Mouse (Mus musculus) left cerebral cortex, postnatal 10 days (tissue): ENCODE data around the gene Ralgps1. TPM values are rescaled to one million over a fixed set of nuclear protein-coding genes. Genes with fewer than 3 reads are reported as not detected.

Experiments used
- DNase-seq, 2 experiments: peaks; one replicate each; pipeline ENCODE4 v3.0.0; 2021 to 2022; ENCODE audit warnings: low spot score in 2 of 2, mixed read lengths in 1 of 2; ENCODE audit errors: extremely low spot score in 1 of 2
- intact Hi-C: fragments of 180-260 bp; cut with DNase I; formaldehyde crosslinking; loops from one replicate; pipeline ENCODE4 v1.15.1; 2025
- total RNA-seq, 2 experiments: library from RNA; stranded (reverse); gene quantifications; 2 replicates each; pipeline ENCODE4 v1.2.3; 2021

Ralgps1 gene
- total RNA-seq, 2 experiments from 2014 or later = 71.1 to 72.5 TPM

GRCm38 (mm10) chr2:33302828-33303227, 68.5 kb downstream of the Ralgps1 start:
- no peak for DNase-seq
- intact Hi-C loops = no loop called here

GRCm38 (mm10) chr2:33302405-33302804, 68.9 kb downstream of the Ralgps1 start:
- intact Hi-C loops = no loop called here
- no peak for DNase-seq

DNA sequence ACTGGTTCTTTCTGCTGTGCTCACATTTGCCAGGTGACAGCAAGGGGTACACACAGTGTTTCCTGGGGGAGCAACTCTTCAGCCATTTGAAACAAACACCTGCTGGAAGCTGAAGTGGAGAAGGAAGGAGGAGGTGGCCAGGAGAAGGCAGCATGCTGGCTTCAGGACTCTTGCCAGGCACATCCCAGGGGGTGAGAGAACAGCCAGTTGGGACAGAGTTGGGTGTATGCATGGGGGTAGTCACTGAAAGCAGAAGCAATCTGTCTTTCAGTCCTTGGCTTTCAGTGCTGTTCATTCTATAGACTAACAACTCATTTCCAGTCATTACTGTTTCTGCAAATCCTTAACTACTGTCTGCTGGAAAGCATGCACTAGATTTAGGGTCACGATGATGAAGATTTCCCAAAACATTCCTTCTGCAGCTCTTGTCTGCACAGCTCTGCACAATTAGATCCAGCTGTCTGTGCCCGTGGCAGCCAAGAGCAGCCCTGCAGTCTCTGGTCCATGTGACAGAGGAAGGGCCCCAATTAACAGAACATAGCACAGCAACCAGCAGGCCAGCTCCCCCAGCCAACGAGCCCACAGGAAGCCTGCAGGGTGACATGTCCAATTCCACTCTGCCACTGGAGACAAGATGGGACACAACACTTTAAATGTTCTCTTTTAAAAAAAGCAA, 70.8 kb downstream of the Ralgps1 start:
- DNase-seq = peak in 1 of 2 experiments; percentile 56
- intact Hi-C loops = no loop called here

DNA sequence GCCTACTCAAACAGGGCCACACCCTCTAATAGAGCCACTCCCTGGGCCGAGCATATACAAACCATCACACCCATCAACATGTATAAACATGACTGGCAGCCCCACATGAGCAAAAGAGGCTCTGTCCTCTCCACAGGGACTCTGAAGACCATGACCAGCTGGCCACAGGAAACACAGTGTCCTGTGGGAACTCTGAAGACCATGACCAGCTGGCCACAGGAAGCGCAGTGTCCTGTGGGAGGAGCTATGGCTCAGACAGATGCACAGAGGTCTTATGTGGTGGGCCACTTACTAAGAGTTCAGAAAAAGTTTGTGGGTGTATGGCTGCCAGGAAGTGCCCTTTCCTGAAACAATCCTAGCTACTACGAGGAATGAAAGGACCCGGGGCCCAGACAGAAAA, 72.4 kb downstream of the Ralgps1 start:
- DNase-seq = no peak
- intact Hi-C loops = no loop called here

- no peak for DNase-seq
- intact Hi-C loops = no loop called here
Observed at GRCm38 (mm10) chr2:33295115-33295514, 76.2 kb downstream of the Ralgps1 start.

GRCm38 (mm10) chr2:33292057-33292456, 79.2 kb downstream of the Ralgps1 start:
- intact Hi-C loops = no loop called here
- DNase-seq = no peak

GRCm38 (mm10) chr2:33290491-33290890, 80.8 kb downstream of the Ralgps1 start:
- DNase-seq = no peak
- intact Hi-C loops = no loop called here

GRCm38 (mm10) chr2:33288837-33289236, 82.4 kb downstream of the Ralgps1 start:
- intact Hi-C loops = no loop called here
- no peak for DNase-seq

DNA sequence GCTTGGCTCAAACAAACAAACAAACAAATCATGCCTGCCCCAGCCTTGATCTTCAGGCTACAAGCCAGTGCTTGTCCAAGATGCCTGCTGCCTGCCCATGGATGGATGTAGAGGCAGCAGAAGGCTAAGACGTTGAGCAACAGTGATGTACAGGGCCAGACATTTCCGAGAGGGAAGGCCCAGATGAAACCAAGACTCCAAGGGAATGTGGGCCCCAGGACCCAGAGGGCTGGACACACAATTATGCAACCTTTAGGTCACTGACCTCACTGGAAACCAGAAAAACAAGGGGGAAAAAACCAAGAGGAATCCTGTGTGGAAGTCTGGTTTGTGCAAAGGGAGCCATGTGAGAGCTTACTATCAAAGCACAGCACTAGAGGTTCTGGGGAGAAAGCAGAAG, 87.6 kb downstream of the Ralgps1 start:
- intact Hi-C loops = no loop called here
- no peak for DNase-seq

GRCm38 (mm10) chr2:33282877-33283276, 88.4 kb downstream of the Ralgps1 start:
- intact Hi-C loops = no loop called here
- peak in 1 of 2 experiments; percentile 76 for DNase-seq

DNA sequence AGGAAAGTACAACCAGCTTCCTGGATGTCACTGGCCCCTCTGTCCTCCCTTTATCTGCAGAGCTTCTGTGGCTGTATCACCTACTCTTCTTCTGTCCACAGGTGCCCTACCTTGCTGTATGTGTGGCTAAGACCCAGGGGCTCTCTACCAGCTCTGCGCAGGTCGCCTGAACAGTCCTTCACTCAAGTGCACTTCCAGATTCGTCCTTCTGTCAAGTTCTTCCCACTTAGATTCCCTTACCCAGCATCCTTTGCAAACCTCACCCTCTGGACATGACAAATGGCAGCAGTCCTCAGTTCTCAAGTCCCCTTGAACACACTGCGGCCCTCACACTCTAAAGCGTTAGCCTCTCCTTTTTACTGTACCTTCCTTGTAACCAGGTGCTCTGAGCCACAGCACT, 89.5 kb downstream of the Ralgps1 start:
- intact Hi-C loops = no loop called here
- no peak for DNase-seq

GRCm38 (mm10) chr2:33280525-33280924, 90.8 kb downstream of the Ralgps1 start:
- no peak for DNase-seq
- intact Hi-C loops = no loop called here

GRCm38 (mm10) chr2:33279758-33280157, 91.5 kb downstream of the Ralgps1 start:
- intact Hi-C loops = no loop called here

DNA sequence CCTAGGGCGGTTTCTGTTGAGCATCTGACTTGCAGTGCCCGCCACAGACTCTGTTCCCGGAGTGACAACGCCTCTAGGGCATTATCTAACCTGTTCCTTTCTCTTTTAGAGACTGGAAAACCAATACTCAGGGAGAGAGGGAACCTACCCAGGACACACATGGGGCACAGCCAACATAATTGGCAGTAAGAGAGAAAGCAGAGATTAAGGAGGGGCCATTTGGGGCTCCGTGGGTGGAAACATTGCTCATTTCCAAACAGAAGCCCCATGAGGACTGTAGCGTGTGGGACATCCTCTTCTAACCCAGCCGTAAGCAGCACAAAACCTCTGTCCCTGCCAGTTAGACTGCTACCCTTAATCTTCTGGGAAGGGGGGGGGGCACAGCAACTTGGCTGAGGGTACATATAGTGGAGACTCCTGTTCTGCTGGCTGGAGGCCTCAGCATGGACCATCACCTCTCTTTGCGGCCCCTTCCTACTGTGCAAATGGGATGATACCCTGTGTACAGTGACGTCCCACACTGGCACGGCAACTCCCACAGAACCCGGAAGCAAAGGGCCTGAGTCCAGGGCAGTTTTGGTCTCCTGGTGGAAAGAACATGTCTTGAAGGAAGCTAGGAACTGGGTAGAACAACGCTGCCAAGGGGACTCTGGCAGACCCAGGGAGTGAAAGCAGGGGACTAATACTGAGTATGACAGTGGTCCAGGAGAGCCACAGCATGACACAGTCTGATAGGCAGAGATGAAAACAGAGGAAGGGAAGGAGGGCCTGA, 96.4 kb downstream of the Ralgps1 start:
- intact Hi-C loops = no loop called here
- no peak for DNase-seq

More at GRCm38 (mm10) chr2:33279758-33280157, 91.5 kb downstream of the Ralgps1 start:
- no peak for DNase-seq

- intact Hi-C loops = no loop called here
- DNase-seq = no peak
Observed at GRCm38 (mm10) chr2:33272665-33273439, 98.4 kb downstream of the Ralgps1 start.

DNA sequence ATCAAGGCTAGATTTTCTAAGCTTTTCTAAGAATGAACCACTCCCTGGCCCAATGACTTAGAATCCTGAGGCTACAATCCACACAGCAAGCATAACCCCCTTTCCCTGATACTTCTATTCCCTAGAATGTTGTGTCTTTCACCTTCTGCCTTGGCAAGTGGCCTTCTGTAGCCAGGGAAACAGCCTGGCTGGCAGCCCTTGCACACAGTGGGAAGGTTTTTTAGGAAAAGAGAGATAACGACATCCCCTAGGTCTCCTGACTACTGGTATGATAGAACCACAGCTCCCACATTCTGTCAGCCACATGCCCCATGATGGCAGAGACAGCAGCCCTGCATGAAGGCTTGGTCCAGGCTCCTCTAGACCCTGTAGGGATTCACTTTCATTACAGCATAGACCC, 99.8 kb downstream of the Ralgps1 start:
- DNase-seq = no peak
- intact Hi-C loops = no loop called here

- no peak for DNase-seq
Observed at GRCm38 (mm10) chr2:33270569-33270968, 100.7 kb downstream of the Ralgps1 start.

DNA sequence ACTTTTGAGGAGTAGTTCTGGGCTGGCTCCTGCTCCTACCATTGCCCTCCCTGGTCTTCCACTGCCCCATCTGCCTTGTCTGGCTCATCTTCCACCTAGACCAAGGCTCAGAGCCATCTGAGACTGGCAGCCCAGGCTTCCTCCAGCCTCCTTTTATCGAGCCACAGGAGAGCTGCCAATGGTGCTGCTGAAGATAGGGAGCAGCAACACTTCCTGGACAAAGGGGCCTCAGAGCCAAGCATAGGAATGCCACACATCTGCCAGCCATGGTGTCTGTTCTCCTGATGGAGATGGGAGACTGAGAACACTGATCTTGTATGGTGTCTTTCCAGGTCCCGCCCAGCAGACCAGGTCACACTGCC, 102.2 kb downstream of the Ralgps1 start:
- intact Hi-C loops = no loop called here
- no peak for DNase-seq

More at GRCm38 (mm10) chr2:33270569-33270968, 100.7 kb downstream of the Ralgps1 start:
- intact Hi-C loops = no loop called here

- DNase-seq = no peak
- intact Hi-C loops = no loop called here
Observed at GRCm38 (mm10) chr2:33268384-33269131, 102.7 kb downstream of the Ralgps1 start.
